Mouse (Mus musculus): ENCODE measurements around the gene Prcp.

- TF ChIP-seq MAFK (IDR thresholded peaks at IDR 0.05; ENCODE audit: insufficient read depth, low read depth, low read length): no peak
- no peak for TF ChIP-seq HCFC1 (IDR thresholded peaks at IDR 0.05; ENCODE audit: borderline replicate concordance, insufficient read depth, low read length)
- TF ChIP-seq ZC3H11A (IDR thresholded peaks at IDR 0.05; ENCODE audit: borderline replicate concordance, low read depth, low read length): no peak
- no peak for TF ChIP-seq CHD2 (IDR thresholded peaks at IDR 0.05; ENCODE audit: low read depth, low read length)
Observed at GRCm38 (mm10) chr7:92887230-92887629, 13.0 kb downstream of the Prcp start.

Measured in ES-E14 (cell line).